21 mouse cellular contexts compared by ENCODE assay signal in genomic region chr10:37172416-37172950, GRCm38 (mm10). TPM values are rescaled to one million over a fixed set of nuclear protein-coding genes. Genes with fewer than 3 reads are reported as not detected.
DNase-seq lines count a peak whose midpoint lies in the region; ATAC-seq lines count a peak whose summit lies in the region.
"Had no signal": no experiment of that assay in that cellular context is flagged by ENCODE, and none has a peak within 500 bp of the region (broad histone marks: within the 10 kb centered on the region; RNA-seq: fewer than 3 reads in every experiment).

No protein-coding gene starts in this region.

- no peaks in the 10 kb centered on the region for H3K9me3 ChIP-seq in forebrain, embryonic 12.5 days
- no peaks in the 10 kb centered on the region for H3K9me3 ChIP-seq in forebrain, embryonic 10.5 days
- no peaks in the 10 kb centered on the region for H3K9me3 ChIP-seq in hindbrain, embryonic 13.5 days
- H3K9me3 ChIP-seq in midbrain, embryonic 13.5 days, result no peaks in the 10 kb centered on the region
- H3K9me3 ChIP-seq in kidney, embryonic 14.5 days (ENCODE audit: control insufficient read depth, low read length), result no peaks in the 10 kb centered on the region
- H3K9me3 ChIP-seq: embryonic facial prominence, embryonic 15.5 days; heart, embryonic 15.5 days; limb, embryonic 10.5 days; neural tube, embryonic 12.5 days had no signal

- no peak overlapping the region for H3K4me3 ChIP-seq in forebrain, embryonic 12.5 days (replicated peaks)
- H3K4me3 ChIP-seq in forebrain, embryonic 10.5 days, result no peak overlapping the region
- no peak overlapping the region for H3K4me3 ChIP-seq in hindbrain, embryonic 13.5 days
- no peak overlapping the region for H3K4me3 ChIP-seq in midbrain, embryonic 13.5 days (replicated peaks)
- H3K4me3 ChIP-seq in kidney, embryonic 14.5 days (ENCODE audit: low read length), result no peak overlapping the region
- H3K4me3 ChIP-seq: embryonic facial prominence, embryonic 15.5 days; heart, adult 2 months; heart, embryonic 15.5 days; limb, embryonic 10.5 days; neural tube, embryonic 12.5 days had no signal

- H3K4me1 ChIP-seq in forebrain, embryonic 12.5 days, result peaks cover 27% of the 10 kb centered on the region
- peaks cover 11% of the 10 kb centered on the region for H3K4me1 ChIP-seq in forebrain, embryonic 10.5 days
- peaks cover 20% of the 10 kb centered on the region for H3K4me1 ChIP-seq in hindbrain, embryonic 13.5 days (replicated peaks)
- H3K4me1 ChIP-seq in midbrain, embryonic 13.5 days (replicated peaks), result peaks cover 28% of the 10 kb centered on the region
- no peaks in the 10 kb centered on the region for H3K4me1 ChIP-seq in kidney, embryonic 14.5 days (ENCODE audit: control insufficient read depth, insufficient read depth, low read length)
- H3K4me1 ChIP-seq: heart, embryonic 15.5 days; limb, embryonic 10.5 days had no signal

- no peak for DNase-seq in forebrain, embryonic 10.5 days (ENCODE audit: extremely low spot score, low spot score)
- DNase-seq in right cerebral cortex, postnatal 25 days, result no peak
- no peak for DNase-seq in kidney, postnatal 14 days
- DNase-seq: adrenal gland, postnatal 14 days; cerebellum, adult 2 months; gastrocnemius, postnatal 10 days; heart, adult 2 months; kidney, adult 2 months; lung, embryonic 14.5 days; lung, postnatal 4 days; right cerebral cortex, postnatal 4 days; thymus, postnatal 36 days had no signal

- no peaks in the 10 kb centered on the region for H3K36me3 ChIP-seq in forebrain, embryonic 12.5 days (replicated peaks)
- no peaks in the 10 kb centered on the region for H3K36me3 ChIP-seq in forebrain, embryonic 10.5 days (replicated peaks)
- no peaks in the 10 kb centered on the region for H3K36me3 ChIP-seq in hindbrain, embryonic 13.5 days
- H3K36me3 ChIP-seq in midbrain, embryonic 13.5 days, result no peaks in the 10 kb centered on the region
- H3K36me3 ChIP-seq in kidney, embryonic 14.5 days (ENCODE audit: control insufficient read depth, insufficient read depth, low read length), result no peaks in the 10 kb centered on the region
- H3K36me3 ChIP-seq: embryonic facial prominence, embryonic 15.5 days; heart, embryonic 15.5 days; limb, embryonic 10.5 days; neural tube, embryonic 12.5 days had no signal

- H3K27ac ChIP-seq in forebrain, embryonic 12.5 days, result no peak overlapping the region
- no peak overlapping the region; the same call in 1 of the 2 replicates for H3K27ac ChIP-seq in forebrain, embryonic 10.5 days
- peak overlapping the region; percentile 53 for H3K27ac ChIP-seq in hindbrain, embryonic 13.5 days
- peak overlapping the region; percentile 73 for H3K27ac ChIP-seq in midbrain, embryonic 13.5 days
- no peak overlapping the region for H3K27ac ChIP-seq in kidney, embryonic 14.5 days (ENCODE audit: low read depth, low read length)
- H3K27ac ChIP-seq: embryonic facial prominence, embryonic 15.5 days; heart, adult 2 months; heart, embryonic 15.5 days; limb, embryonic 10.5 days; neural tube, embryonic 12.5 days had no signal

- H3K9ac ChIP-seq in forebrain, embryonic 12.5 days, result no peak overlapping the region
- H3K9ac ChIP-seq in hindbrain, embryonic 13.5 days, result no peak overlapping the region; the same call in 1 of the 2 replicates
- H3K9ac ChIP-seq in midbrain, embryonic 13.5 days (replicated peaks), result 0 out of 2 replicates have a peak overlapping the region, but pooled peaks have one; percentile 32
- no peak overlapping the region for H3K9ac ChIP-seq in kidney, embryonic 14.5 days (ENCODE audit: low read depth, low read length)
- H3K9ac ChIP-seq: embryonic facial prominence, embryonic 15.5 days; heart, embryonic 15.5 days; lung, embryonic 14.5 days; neural tube, embryonic 12.5 days had no signal

- ATAC-seq in forebrain, embryonic 12.5 days (ENCODE audit: low FRiP score), result 0 out of 2 replicates have a peak, but pooled peaks have one; percentile 46
- 0 out of 2 replicates have a peak, but pooled peaks have one; percentile 60 for ATAC-seq in hindbrain, embryonic 13.5 days (ENCODE audit: low FRiP score)
- peak; percentile 84 for ATAC-seq in midbrain, embryonic 13.5 days
- ATAC-seq in kidney, embryonic 14.5 days (ENCODE audit: low FRiP score, low TSS enrichment), result no peak

- H3K27me3 ChIP-seq in forebrain, embryonic 12.5 days, result no peaks in the 10 kb centered on the region
- no peaks in the 10 kb centered on the region for H3K27me3 ChIP-seq in forebrain, embryonic 10.5 days (ENCODE audit: poor library complexity, severe bottlenecking)
- H3K27me3 ChIP-seq in hindbrain, embryonic 13.5 days, result no peaks in the 10 kb centered on the region
- no peaks in the 10 kb centered on the region for H3K27me3 ChIP-seq in midbrain, embryonic 13.5 days
- H3K27me3 ChIP-seq in kidney, embryonic 14.5 days (ENCODE audit: control insufficient read depth, insufficient read depth, low read length), result no peaks in the 10 kb centered on the region
- H3K27me3 ChIP-seq: embryonic facial prominence, embryonic 15.5 days; heart, embryonic 15.5 days; neural tube, embryonic 12.5 days had no signal

- 45% methylated on average over 8 of the region's 8 CpGs for WGBS in forebrain, embryonic 12.5 days
- WGBS in forebrain, embryonic 10.5 days, result 55% methylated on average over 8 of the region's 8 CpGs
- whole genome bisulfite sequencing in hindbrain, embryonic 13.5 days, result 54% methylated on average over 8 of the region's 8 CpGs
- 17% methylated on average over 8 of the region's 8 CpGs for WGBS in midbrain, embryonic 13.5 days
- WGBS in kidney, embryonic 14.5 days, result 74% methylated on average over 8 of the region's 8 CpGs

- H3K4me2 ChIP-seq in forebrain, embryonic 12.5 days, result no peak overlapping the region
- peak overlapping the region; percentile 29 for H3K4me2 ChIP-seq in hindbrain, embryonic 13.5 days
- peak overlapping the region; percentile 11 for H3K4me2 ChIP-seq in midbrain, embryonic 13.5 days (replicated peaks)
- H3K4me2 ChIP-seq in kidney, embryonic 14.5 days (replicated peaks; ENCODE audit: low read depth, low read length), result no peak overlapping the region
- H3K4me2 ChIP-seq: embryonic facial prominence, embryonic 15.5 days; heart, embryonic 15.5 days; liver, embryonic 11.5 days; lung, embryonic 14.5 days; neural tube, embryonic 12.5 days had no signal

RNA-seq across cellular contexts. Expression of gene Marcks, which starts 33.8 kb away (rescaled TPM):
- 291 and 320 TPM in 2 replicates for polyA plus RNA-seq in forebrain, embryonic 12.5 days (2016; fragmentation: Nextera tagmentation; extraction: Ambion mirVana)
- 128 and 131 TPM in 2 replicates for polyA plus RNA-seq in forebrain, embryonic 10.5 days (2016; fragmentation: Nextera tagmentation; extraction: Ambion mirVana)
- polyA plus RNA-seq in hindbrain, embryonic 13.5 days (2015; fragmentation: Nextera tagmentation; extraction: Ambion mirVana), result 254 and 257 TPM in 2 replicates
- 277 and 290 TPM in 2 replicates for polyA plus RNA-seq in midbrain, embryonic 13.5 days (2015; fragmentation: Nextera tagmentation; extraction: Ambion mirVana)
- polyA plus RNA-seq in kidney, embryonic 14.5 days (2014; fragmentation: Nextera tagmentation; extraction: Ambion mirVana), result 172 and 225 TPM in 2 replicates

Comparison
In these comparisons a context has a peak if more than half of its experiments do, and no peak if none do; other contexts are left out.
1. H3K27ac ChIP-seq: peak in hindbrain, embryonic 13.5 days (single experiment) and midbrain, embryonic 13.5 days (single experiment); none in forebrain, embryonic 12.5 days (single experiment), forebrain, embryonic 10.5 days (single experiment) and kidney, embryonic 14.5 days (single experiment).
2. H3K4me2 ChIP-seq: peak in hindbrain, embryonic 13.5 days (single experiment) and midbrain, embryonic 13.5 days (single experiment); none in forebrain, embryonic 12.5 days (single experiment) and kidney, embryonic 14.5 days (single experiment).